Mouse (Mus musculus) adrenal gland (tissue): ENCODE results near the gene Cebpzos.

Experiments used
- intact Hi-C: fragments of 180-260 bp; cut with DNase I; formaldehyde crosslinking; loops from one replicate; pipeline ENCODE4 v1.15.1; 2025

Gene Cebpzos

DNA sequence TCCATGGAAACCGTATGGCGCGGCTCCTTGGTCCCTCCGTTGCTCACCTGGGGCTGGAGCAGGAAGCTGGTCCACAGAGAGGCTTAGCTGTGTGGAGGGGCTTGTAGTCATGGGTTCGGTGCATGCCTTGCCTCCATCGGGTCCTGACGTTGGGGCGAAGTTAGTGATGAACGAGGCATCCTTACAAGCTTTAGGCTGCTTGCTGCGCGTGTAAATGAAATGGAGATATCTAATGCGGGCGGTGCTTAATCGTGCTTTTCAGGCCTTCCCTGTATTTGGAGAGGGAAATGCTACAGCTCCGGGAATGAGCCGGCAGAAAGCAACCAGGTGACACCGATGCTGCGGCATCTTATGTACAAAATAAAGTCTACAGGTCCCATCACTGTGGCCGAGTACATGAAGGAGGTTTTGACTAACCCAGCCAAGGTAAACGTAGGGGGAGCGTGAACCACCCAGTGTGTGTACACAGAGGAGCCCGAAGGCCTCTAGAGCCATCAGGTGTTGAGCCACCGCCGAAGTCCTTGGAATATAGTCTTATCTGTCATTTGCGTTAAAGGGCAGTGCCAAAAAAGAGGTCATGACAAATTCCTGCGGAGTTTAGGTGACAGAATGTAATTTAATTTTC, 21.0 kb downstream of the Cebpzos start:
- intact Hi-C loops: no loop called here

DNA sequence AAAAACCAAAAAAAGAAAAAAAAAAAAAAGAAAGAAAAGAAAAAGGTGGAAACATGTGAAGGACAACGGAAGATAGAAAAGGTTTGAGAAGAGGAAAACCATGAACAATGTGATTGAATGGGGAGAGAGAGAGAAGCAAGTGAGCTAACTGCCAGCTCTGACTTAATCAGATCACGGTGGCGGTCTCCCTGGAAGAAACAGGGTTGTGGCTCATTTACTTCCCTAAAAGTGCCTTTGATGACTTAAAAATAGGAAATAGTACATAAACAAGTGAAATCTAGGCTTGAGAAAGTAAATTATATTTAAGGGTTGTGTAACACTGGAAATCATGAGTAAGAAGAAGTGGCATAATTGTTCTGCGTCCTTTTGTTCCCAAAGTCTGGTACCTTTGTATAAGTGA, 22.6 kb downstream of the Cebpzos start:
- intact Hi-C loops: no loop called here

GRCm38 (mm10) chr17:78942579-78942978, 26.3 kb downstream of the Cebpzos start:
- intact Hi-C loops: no loop called here

GRCm38 (mm10) chr17:78951225-78951624, 34.9 kb downstream of the Cebpzos start:
- intact Hi-C loops: no loop called here

GRCm38 (mm10) chr17:78952070-78952469, 35.8 kb downstream of the Cebpzos start:
- intact Hi-C loops: no loop called here

DNA sequence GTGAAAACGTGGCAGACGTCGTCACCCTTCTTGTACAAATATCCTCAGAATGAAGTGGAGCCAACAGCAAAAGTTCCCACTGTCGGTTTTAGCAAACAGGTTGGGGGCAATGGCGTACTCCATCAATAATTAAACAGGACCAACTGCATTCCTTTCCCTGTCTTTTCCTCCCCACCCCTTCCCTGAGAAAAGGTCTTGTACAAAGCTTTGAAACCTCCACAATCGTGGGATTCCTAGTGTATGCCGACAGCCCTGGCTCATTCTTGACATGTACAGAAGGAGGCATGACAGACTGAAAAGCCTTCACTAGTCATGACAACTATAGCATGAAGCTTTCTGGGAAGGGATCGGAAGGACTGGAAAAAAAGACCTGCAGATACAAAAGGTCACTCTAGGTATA, 36.9 kb downstream of the Cebpzos start:
- intact Hi-C loops: no loop called here

DNA sequence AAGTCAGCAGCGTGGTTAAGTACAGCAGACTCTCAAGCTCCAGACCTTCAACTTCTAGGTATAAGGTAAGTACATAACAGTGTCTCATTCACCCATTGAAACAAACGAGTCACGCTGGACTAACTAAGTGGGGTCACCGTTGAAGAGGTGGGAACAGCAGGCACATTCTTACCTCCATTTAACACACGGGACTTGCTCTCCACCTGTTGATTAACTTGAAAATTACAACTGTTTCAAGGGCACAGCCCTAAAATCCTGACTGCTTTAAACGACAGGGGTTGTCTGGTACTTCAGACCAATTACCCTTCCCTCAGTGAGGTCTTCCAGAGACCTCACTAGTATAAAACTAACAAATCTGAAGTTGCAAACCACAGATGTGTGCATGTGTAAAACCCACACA, 43.2 kb downstream of the Cebpzos start:
- intact Hi-C loops: no loop called here

DNA sequence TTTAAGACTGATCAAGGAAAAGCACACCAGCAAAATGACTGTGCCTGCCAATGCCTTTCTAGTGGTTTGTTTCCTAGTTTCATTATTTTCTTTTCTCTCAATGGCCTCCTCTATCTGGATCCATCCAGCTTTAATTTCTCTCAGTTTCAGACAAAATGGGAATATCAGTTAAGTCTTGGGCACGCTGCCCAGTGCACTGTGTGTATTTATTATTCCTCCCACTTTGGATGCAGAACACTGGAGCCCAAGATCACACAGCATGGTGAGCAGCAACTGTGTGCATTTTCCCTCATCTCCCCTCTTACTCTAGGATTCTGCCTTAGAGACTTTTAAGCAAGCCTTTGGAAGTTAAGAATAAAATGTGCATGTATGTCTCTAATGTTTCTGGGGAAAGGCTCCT, 48.1 kb downstream of the Cebpzos start:
- intact Hi-C loops: no loop called here

GRCm38 (mm10) chr17:78966092-78966883, 50.0 kb downstream of the Cebpzos start:
- intact Hi-C loops: no loop called here

GRCm38 (mm10) chr17:78968500-78968899, 52.2 kb downstream of the Cebpzos start:
- intact Hi-C loops: no loop called here
